Mouse (Mus musculus) megakaryocyte, adult 5-6 weeks (primary cell): ENCODE data around the gene Clcn3. TPM values are rescaled to one million over a fixed set of nuclear protein-coding genes. Genes with fewer than 3 reads are reported as not detected.
"Not testable (repeated sequence)": the region's sequence is repeated elsewhere in the genome, so short reads cannot be mapped to it uniquely, and the experiment has no call there.

Experiments
- ATAC-seq: 2 replicates; pipeline ENCODE4 v1.8.0; 2016; ENCODE audit warnings: mild to moderate bottlenecking, inconsistent platforms; ENCODE audit not compliant: poor library complexity, severe bottlenecking
- total RNA-seq, 2 experiments: library from RNA; stranded (forward) in 1 of 2; stranded (reverse) in 1 of 2; fragments of 153-499, 151-499 nt in 1 of 2; fragments of 221-1000, 200-1000 nt in 1 of 2; gene quantifications; 2 replicates each; pipeline versions ENCODE4 v1.2.3 to v1.2.4; 2015 to 2017

The Clcn3 gene
- total RNA-seq (2015), result 16.4 and 17.9 TPM in 2 replicates
- 21.1 and 26.0 TPM in 2 replicates for total RNA-seq (2017)

GRCm38 (mm10) chr8:60982701-60983687, at the start of gene Clcn3:
Gene Clcn3, minus strand, starts transcription at chr8:60983300.
- peak; percentile 90 for ATAC-seq

DNA sequence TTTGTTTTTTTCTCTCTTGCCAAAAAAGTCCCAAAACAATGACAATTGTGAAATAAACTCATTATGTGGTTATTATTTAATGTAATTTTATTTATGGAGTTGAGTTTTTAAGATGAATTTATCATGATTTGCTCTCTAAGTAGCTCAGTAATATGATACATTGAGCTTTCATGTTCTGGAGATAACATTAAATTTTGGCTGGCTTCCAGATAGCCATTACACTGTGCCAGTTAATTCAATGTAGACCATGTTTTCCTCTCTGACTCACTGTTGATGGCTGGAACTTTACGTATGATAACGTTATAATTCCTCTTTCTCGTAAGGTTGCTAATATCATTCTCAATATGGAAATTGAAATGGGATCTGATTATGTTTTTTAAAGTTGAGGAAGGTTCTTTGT, 13.4 kb upstream of the Clcn3 start:
- no peak for ATAC-seq

GRCm38 (mm10) chr8:60993639-60993986, 10.5 kb upstream of the Clcn3 start:
- no peak for ATAC-seq

DNA sequence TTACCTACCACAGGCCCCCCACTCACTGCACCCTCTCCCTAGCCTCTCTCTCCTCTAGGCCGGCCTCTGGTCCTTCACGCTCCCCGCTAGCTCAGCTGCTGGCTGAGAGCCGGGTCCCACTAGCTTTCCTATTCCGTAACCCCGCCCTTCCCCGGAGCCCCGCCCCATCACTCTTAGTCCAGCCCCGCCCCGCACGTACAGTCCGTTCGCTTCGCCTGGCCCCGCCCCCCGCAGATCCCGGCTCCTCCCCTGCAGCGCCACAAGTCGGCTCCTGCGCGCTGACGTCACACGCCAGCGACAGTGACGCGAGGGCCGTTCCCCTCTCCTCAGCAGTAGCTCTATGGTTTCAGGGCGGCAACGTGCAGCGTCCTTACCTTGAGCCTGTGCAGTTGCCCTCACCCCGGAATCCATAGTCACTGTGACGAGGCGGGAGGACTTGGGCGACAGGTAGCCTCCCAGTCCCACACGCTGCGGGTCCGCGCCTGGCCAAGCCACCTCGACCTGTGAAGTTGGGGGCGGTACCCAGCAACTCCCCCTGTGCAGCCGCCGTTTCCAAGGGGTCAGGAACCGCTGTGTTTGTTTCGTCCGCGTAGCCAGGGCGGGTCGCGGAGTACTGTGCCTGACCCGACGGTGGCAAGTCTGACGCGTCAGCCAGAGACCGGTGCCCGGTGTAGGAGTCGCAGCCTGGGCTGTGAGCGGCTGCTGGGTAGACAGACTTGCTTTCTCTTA, 10.0 kb upstream of the Clcn3 start, which contains the start of gene Nek1:
Gene Nek1, plus strand, starts transcription at position 286 of the 729 bp plus-strand sequence.
- ATAC-seq, result peak; percentile 91

DNA sequence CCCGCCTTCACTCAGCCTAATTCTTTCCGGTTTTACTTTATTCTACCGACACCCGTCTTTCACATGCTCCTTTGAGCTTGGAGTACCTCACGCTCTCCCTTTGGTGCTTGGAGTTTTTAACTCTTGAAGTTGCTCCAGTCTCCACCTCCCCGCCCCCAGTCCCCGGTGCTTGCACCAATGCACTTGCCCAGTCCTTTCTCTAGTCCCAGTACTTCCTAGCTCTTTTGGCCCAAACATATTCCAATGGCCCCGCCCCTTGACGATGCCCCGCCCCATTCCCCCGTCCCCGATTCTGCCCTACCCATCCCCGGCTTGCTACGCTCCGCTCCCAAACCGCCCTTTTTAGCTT, 9.4 kb upstream of the Clcn3 start:
- peak; percentile 69 for ATAC-seq

DNA sequence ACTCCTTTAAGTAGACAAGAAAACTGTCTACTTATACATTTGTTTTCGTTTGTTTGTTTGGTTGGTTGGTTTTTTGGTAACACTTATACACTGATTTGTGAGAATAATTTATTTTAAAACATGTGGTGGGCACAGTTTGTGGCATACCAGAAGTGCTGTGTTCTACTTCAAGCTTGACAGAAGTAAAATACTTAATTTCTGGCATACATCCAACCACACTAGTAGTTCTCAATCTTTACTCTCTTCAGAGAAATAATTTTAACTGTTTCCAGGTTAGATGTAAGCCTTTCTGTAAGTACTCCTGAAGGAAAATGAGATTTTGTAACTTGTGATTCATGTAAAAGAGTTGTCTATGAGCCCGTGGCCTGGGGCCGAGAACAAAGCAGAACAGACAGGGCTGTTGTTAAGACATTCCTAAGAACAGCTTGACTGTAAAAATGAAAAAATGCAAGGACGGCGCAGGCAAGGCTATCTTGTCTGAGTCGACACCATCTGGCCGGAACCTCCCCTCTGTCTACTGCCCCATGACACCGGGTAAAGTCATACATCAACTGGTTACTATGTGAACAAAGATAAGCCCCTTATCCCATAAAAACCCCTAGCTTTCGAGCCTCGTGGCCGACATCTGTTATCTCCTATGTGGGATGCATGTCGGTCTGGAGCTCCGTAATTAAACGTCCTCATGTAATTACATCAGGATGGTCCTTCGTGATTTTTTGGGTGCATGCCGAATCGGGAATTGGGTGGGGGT, 1.3 kb upstream of the Clcn3 start:
- not testable (repeated sequence) for ATAC-seq

- ATAC-seq, result peak; percentile 67
Measured at GRCm38 (mm10) chr8:60983688-60984079, 584 bp upstream of the Clcn3 start.

DNA sequence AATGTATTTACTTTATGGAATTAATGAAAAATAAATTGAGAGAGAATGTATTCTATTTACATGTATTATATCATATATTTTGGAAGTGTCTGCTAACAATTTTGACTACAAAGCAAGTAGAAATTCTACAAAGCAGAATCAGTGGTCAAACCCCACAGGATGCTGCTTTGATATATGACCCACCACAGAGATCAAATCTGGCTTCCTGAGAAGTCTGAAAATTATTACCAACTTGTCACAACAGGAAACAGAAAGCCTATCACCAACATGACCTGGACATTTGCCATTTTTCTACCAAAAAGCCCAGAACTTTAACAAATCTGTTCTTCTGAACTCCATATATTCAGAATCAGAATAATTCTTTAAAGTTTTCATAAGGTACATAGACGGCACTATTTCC, 1.7 kb downstream of the Clcn3 start:
- ATAC-seq, result no peak

GRCm38 (mm10) chr8:60978496-60978895, 4.6 kb downstream of the Clcn3 start:
- ATAC-seq, result no peak

GRCm38 (mm10) chr8:60976818-60977217, 6.3 kb downstream of the Clcn3 start:
- no peak for ATAC-seq

GRCm38 (mm10) chr8:60974837-60975236, 8.3 kb downstream of the Clcn3 start:
- ATAC-seq, result no peak

GRCm38 (mm10) chr8:60973448-60973847, 9.7 kb downstream of the Clcn3 start:
- ATAC-seq, result peak; percentile 73

DNA sequence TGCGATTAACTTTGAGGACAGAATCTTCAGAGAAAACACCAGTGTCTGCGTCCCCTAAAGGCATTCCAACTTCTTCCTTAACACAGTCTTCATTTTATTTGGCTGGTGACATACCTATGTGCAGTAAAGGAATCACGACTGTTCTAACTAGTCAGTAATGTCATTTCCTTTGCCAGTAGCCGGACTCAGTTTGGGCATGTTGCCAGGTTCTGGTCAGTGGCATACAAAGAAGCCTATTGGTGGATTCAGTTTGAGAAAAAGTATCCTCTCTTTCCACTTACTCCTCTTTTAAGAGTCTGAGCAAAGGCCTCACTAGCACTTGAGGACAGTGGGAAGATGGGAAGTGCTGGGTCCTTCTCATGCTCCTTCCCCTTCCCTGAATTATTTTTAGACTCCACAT, 11.3 kb downstream of the Clcn3 start:
- no peak for ATAC-seq

GRCm38 (mm10) chr8:60969091-60969490, 14.0 kb downstream of the Clcn3 start:
- ATAC-seq, result no peak

DNA sequence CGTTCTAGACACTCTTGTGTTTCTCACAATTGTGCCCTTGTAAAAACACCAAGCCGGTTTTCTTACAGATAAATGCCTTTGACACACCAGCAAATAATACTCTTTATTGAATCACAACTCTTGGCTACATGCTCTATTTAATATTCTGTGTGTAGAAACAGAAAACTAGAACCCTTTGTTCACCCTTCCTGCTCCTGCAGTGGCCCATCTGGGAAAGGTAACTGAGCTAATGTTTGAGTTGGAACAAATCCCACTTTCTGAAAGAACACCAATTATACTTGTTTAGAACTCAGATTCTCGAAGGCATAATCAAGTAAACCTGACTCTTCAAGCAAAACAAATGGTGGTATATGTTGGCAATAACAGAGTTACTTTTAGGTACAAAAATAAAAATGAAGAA, 17.4 kb downstream of the Clcn3 start:
- ATAC-seq, result no peak

GRCm38 (mm10) chr8:60965306-60965705, 17.8 kb downstream of the Clcn3 start:
- ATAC-seq, result peak; percentile 33; the same call in 1 of the 2 replicates

- ATAC-seq, result no peak
Measured at GRCm38 (mm10) chr8:60964518-60964917, 18.6 kb downstream of the Clcn3 start.

DNA sequence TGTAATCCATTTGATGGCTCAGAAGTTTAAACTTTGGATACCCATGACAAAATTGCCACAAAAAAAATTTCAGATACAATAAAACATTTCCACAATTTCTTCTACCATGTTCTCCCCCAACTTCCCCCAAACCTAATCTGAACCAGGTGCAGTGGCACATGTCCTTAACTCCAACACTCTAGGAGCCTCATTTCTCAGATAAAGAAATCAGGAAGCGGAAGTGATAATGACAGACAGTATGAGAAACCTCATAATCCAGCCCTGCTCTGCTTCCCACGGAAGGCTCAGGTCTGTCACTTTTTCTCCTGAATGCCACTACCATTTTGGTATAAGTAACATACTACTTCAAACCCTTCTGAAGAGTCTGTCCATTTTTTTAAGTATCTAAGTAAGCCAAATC, 19.2 kb downstream of the Clcn3 start:
- peak; percentile 41 for ATAC-seq

GRCm38 (mm10) chr8:60962763-60963162, 20.3 kb downstream of the Clcn3 start:
- ATAC-seq, result no peak

GRCm38 (mm10) chr8:60956847-60957246, 26.3 kb downstream of the Clcn3 start:
- no peak for ATAC-seq
